Mouse (Mus musculus) limb, embryonic 11.5 days (tissue): ENCODE measurements around the gene Dap3. TPM values are rescaled to one million over a fixed set of nuclear protein-coding genes. Genes with fewer than 3 reads are reported as not detected.
"Not testable (repeated sequence)": the region's sequence is repeated elsewhere in the genome, so short reads cannot be mapped to it uniquely, and the experiment has no call there.

ENCODE experiments used
- ATAC-seq: fragments of 200-750 bp; cut with Nextera tagmentation; 2 replicates; pipeline ENCODE4 v1.8.0; 2017; ENCODE audit warnings: low read depth; ENCODE audit not compliant: insufficient number of reproducible peaks, low FRiP score, low TSS enrichment
- DNase-seq: peaks from one replicate; pipeline ENCODE4 v3.0.0-alpha.2; 2015; ENCODE audit warnings: low spot score
- H3K27ac ChIP-seq: fragments of 300-500 bp; sonication (generic); replicated peaks from 2 replicates; pipeline ENCODE4 v1.5.1; 2014; ENCODE audit warnings: low read depth, mild to moderate bottlenecking, low read length
- H3K27me3 ChIP-seq: fragments of 300-500 bp; sonication (generic); 2 replicates; pipeline ENCODE4 v1.6.1; 2014; ENCODE audit warnings: mild to moderate bottlenecking, low read length, mixed read lengths; ENCODE audit not compliant: control insufficient read depth, insufficient read depth
- H3K36me3 ChIP-seq: fragments of 300-500 bp; sonication (generic); 2 replicates; pipeline ENCODE4 v1.6.1; 2014; ENCODE audit warnings: mild to moderate bottlenecking, low read length, moderate library complexity, mixed read lengths; ENCODE audit not compliant: control insufficient read depth, insufficient read depth
- H3K4me1 ChIP-seq: fragments of 300-500 bp; sonication (generic); 2 replicates; pipeline ENCODE4 v1.6.1; 2014; ENCODE audit warnings: low read length, mixed read lengths; ENCODE audit not compliant: control insufficient read depth, insufficient read depth
- H3K4me2 ChIP-seq: fragments of 300-500 bp; sonication (generic); 2 replicates; pipeline ENCODE4 v1.6.1; 2014; ENCODE audit warnings: low read depth, mild to moderate bottlenecking, moderate library complexity; ENCODE audit not compliant: severe bottlenecking
- H3K4me3 ChIP-seq: fragments of 300-500 bp; sonication (generic); 2 replicates; pipeline ENCODE4 v1.5.1; 2014; ENCODE audit warnings: low read depth, low read length
- H3K9ac ChIP-seq: fragments of 300-500 bp; sonication (generic); 2 replicates; pipeline ENCODE4 v1.6.1; 2014; ENCODE audit warnings: mild to moderate bottlenecking, low read length
- H3K9me3 ChIP-seq: fragments of 300-500 bp; sonication (generic); 2 replicates; pipeline ENCODE4 v1.6.1; 2016; ENCODE audit warnings: low read length; ENCODE audit not compliant: control insufficient read depth
- whole genome bisulfite sequencing: fragments of 180-500 bp; shearing (Covaris S2); extraction: QIAGEN DNeasy Blood & Tissue Kit; methylation state at CpG from one replicate; pipeline ENCODE4 v1.1.7; 2014; 5-methylcytosine and 5-hydroxymethylcytosine counted together
- polyA plus RNA-seq: library from polyadenylated mRNA; unstranded; fragments of >200 nt; fragmentation: Nextera tagmentation; extraction: Ambion mirVana; gene quantifications from 2 replicates; pipeline ENCODE4 v1.2.1, GENCODE M21; 2014

Dap3 gene
- polyA plus RNA-seq, 1 experiment from 2014 or later = 178 TPM

- DNase-seq = no peak
- ATAC-seq = no peak
- Histone ChIP-seq H3K9me3 (no peaks in the 10 kb centered on the region), H3K9ac (no peak overlapping the region), H3K36me3 (peaks cover 35% of the 10 kb centered on the region), H3K27me3 (no peaks in the 10 kb centered on the region), H3K4me1 (no peaks in the 10 kb centered on the region), H3K4me3 (no peak overlapping the region), H3K27ac (no peak overlapping the region), H3K4me2 (no peak overlapping the region)
- 87% methylated on average over 6 of the region's 6 CpGs for WGBS
Observed at GRCm38 (mm10) chr3:88905209-88905608, 45.8 kb downstream of the Dap3 start.

DNA sequence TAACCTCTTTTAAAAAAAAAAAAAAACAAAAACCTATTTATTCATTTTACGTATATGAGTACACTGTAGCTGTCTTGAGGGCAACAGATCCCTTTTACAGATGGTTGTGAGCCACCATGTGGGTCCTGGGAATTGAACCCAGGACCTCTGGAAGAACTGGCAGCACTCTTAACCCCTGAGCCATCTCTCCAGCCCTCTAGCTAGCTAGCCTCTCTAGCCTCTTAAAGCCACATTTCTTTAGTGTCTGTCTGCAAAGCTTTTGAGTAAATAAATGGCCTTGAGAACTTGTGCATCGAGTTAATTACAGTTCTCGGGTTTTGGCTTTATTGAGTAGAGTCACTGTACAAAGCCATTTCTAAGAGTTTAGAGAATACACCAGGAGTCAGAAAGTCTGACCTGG, 46.2 kb downstream of the Dap3 start:
- H3K27ac ChIP-seq = no peak overlapping the region
- no peak overlapping the region for H3K4me3 ChIP-seq
- H3K36me3 ChIP-seq = peaks cover 32% of the 10 kb centered on the region
- no peaks in the 10 kb centered on the region for H3K9me3 ChIP-seq
- H3K9ac ChIP-seq = no peak overlapping the region
- ATAC-seq (no peak), DNase-seq (no peak)
- H3K4me1 ChIP-seq = no peaks in the 10 kb centered on the region
- H3K4me2 ChIP-seq = no peak overlapping the region
- H3K27me3 ChIP-seq = no peaks in the 10 kb centered on the region
- 90% methylated on average over 3 of the region's 3 CpGs for WGBS

DNA sequence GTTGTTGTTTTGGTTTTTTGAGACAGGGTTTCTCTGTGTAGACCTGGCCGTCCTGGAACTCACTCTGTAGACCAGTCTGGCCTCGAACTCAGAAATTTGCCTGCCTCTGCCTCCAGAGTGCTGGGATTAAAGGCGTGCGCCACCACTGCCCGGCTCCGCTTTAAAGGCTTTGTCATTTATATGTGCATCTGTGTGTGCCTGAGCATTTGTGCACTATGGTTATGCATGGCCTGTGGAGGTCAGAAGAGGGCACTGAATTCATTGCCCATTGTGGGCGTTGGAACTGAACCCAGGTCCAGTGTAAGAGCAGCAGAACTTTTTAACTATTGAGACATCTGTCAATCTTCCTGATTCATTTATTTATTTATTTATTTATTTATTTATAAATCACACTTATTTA, 58.0 kb downstream of the Dap3 start:
- not testable (repeated sequence) for H3K9ac ChIP-seq, H3K27ac ChIP-seq, H3K4me3 ChIP-seq, H3K36me3 ChIP-seq, ATAC-seq, H3K4me2 ChIP-seq, DNase-seq, H3K9me3 ChIP-seq, H3K4me1 ChIP-seq, H3K27me3 ChIP-seq
- WGBS = 95% methylated on average over 7 of the region's 7 CpGs

DNA sequence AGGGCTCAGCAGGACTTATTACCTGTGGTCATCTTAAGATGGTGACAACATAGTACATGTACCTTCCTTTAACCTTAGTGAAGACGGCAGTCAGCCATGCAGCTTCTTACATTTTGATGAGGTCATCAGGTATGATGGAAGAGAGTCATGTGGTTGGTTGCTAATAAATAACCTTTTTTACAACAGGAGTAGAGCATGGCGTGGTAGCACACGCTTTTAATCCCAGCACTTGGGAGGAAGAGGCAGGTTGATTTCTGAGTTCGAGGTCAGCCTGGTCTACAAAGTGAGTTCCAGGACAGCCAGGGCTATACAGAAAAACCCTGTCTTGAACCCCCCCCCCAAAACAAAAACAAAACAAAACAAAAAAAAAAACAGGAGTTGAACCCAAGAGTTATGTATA, 68.4 kb downstream of the Dap3 start:
- not testable (repeated sequence) for H3K4me2 ChIP-seq, H3K27ac ChIP-seq, ATAC-seq, DNase-seq, H3K9me3 ChIP-seq, H3K9ac ChIP-seq, H3K4me3 ChIP-seq, H3K4me1 ChIP-seq, H3K36me3 ChIP-seq, H3K27me3 ChIP-seq
- WGBS = 90% methylated on average over 4 of the region's 4 CpGs

Other genes with a start within 250 kb of the Dap3 start
- 28.8 and 36.0 TPM in 2 replicates for gene Rit1, start 234.3 kb downstream of the Dap3 start, polyA plus RNA-seq
- 28.7 and 31.0 TPM in 2 replicates for gene Syt11, start 176.0 kb downstream of the Dap3 start, polyA plus RNA-seq
- 16.6 and 17.9 TPM in 2 replicates for gene Gon4l, start 116.0 kb downstream of the Dap3 start, polyA plus RNA-seq
- 51.5 and 53.3 TPM in 2 replicates for gene Msto1, start 37.2 kb downstream of the Dap3 start, polyA plus RNA-seq
- gene Ash1l, start 559 bp downstream of the Dap3 start, polyA plus RNA-seq = 17.8 and 19.2 TPM in 2 replicates
- gene Rusc1, start 142.1 kb upstream of the Dap3 start, polyA plus RNA-seq = 13.8 TPM in 2 replicates
- gene Gm43738, start 149.9 kb upstream of the Dap3 start, polyA plus RNA-seq = not detected in 2 replicates
- gene Fdps, start 150.8 kb upstream of the Dap3 start, polyA plus RNA-seq = 315 and 326 TPM in 2 replicates
- 1.2 and 1.6 TPM in 2 replicates for gene Pklr, start 185.0 kb upstream of the Dap3 start, polyA plus RNA-seq
- 1.0 and 1.1 TPM in 2 replicates for gene Hcn3, start 209.0 kb upstream of the Dap3 start, polyA plus RNA-seq
- 34.8 and 35.2 TPM in 2 replicates for gene Clk2, start 213.6 kb upstream of the Dap3 start, polyA plus RNA-seq
- gene Scamp3, start 226.3 kb upstream of the Dap3 start, polyA plus RNA-seq = 107 and 110 TPM in 2 replicates
- 24.0 and 27.1 TPM in 2 replicates for gene Fam189b, start 232.0 kb upstream of the Dap3 start, polyA plus RNA-seq